Mouse (Mus musculus): Measurements from ENCODE around the gene Zfp629. TPM values are rescaled to one million over a fixed set of nuclear protein-coding genes. Genes with fewer than 3 reads are reported as not detected.
A peak's percentile ranks its signal among the peaks of the same experiment; 100 is the strongest.
"Not testable (repeated sequence)": the region's sequence is repeated elsewhere in the genome, so short reads cannot be mapped to it uniquely, and the experiment has no call there.

The Zfp629 gene
- polyA plus RNA-seq, 1 experiment from 2014 or later, result 9.8 TPM

- 71% methylated on average over 4 of the region's 4 CpGs for WGBS
- no peaks in the 10 kb centered on the region for H3K4me1 ChIP-seq (replicated peaks; ENCODE audit: control insufficient read depth, insufficient read depth, low read length)
- H3K4me2 ChIP-seq, result no peak overlapping the region
Observed at GRCm38 (mm10) chr7:127648516-127649201, 33.1 kb upstream of the Zfp629 start.

DNA sequence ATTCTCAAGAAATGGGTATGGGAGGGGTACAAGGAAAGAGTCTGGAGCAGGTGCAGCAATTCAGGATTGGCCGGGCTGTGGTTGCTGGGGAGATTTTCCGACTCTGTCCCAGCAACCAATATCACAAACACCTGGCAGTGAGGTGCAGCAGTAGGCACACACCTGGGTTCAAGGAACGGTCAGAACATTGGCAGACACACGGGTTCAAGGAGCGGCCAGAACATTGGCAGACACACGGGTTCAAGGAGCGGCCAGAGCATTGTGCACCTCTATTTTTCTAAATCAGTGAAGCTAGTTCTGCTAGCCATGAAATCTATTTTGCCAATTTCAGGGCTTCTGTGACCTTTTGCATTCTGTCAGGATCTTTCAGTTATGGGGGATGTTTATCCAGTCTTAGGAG is 32.0 kb upstream of the Zfp629 start:
- not testable (repeated sequence) for H3K27me3 ChIP-seq (replicated peaks; ENCODE audit: control insufficient read depth, insufficient read depth, low read length); H3K4me3 ChIP-seq (ENCODE audit: low read depth, low read length); H3K9ac ChIP-seq (ENCODE audit: low read depth, low read length); H3K4me2 ChIP-seq; DNase-seq (ENCODE audit: low spot score); H3K9me3 ChIP-seq (ENCODE audit: control insufficient read depth, low read length); H3K36me3 ChIP-seq (ENCODE audit: control insufficient read depth, insufficient read depth, low read length); ATAC-seq (replicated peaks; ENCODE audit: low FRiP score); H3K27ac ChIP-seq (ENCODE audit: low read depth, low read length); H3K4me1 ChIP-seq (replicated peaks; ENCODE audit: control insufficient read depth, insufficient read depth, low read length)
- WGBS, result 79% methylated on average over 7 of the region's 7 CpGs

More at GRCm38 (mm10) chr7:127648516-127649201, 33.1 kb upstream of the Zfp629 start:
- no peak overlapping the region for H3K9ac ChIP-seq (ENCODE audit: low read depth, low read length)
- no peak overlapping the region for H3K4me3 ChIP-seq (ENCODE audit: low read depth, low read length)
- H3K27me3 ChIP-seq (replicated peaks; ENCODE audit: control insufficient read depth, insufficient read depth, low read length), result no peaks in the 10 kb centered on the region
- H3K9me3 ChIP-seq (ENCODE audit: control insufficient read depth, low read length), result no peaks in the 10 kb centered on the region
- no peak for DNase-seq (ENCODE audit: low spot score)
- no peak for ATAC-seq (replicated peaks; ENCODE audit: low FRiP score)
- no peaks in the 10 kb centered on the region for H3K36me3 ChIP-seq (ENCODE audit: control insufficient read depth, insufficient read depth, low read length)
- H3K27ac ChIP-seq (ENCODE audit: low read depth, low read length), result no peak overlapping the region

GRCm38 (mm10) chr7:127646363-127646762 is 30.8 kb upstream of the Zfp629 start:
- 75% methylated on average over 4 of the region's 4 CpGs for WGBS
- Histone ChIP-seq H3K9ac (ENCODE audit: low read depth, low read length) (no peak overlapping the region), H3K4me1 (replicated peaks; ENCODE audit: control insufficient read depth, insufficient read depth, low read length) (no peaks in the 10 kb centered on the region), H3K27ac (ENCODE audit: low read depth, low read length) (no peak overlapping the region), H3K4me3 (ENCODE audit: low read depth, low read length) (no peak overlapping the region), H3K9me3 (ENCODE audit: control insufficient read depth, low read length) (no peaks in the 10 kb centered on the region), H3K36me3 (ENCODE audit: control insufficient read depth, insufficient read depth, low read length) (no peaks in the 10 kb centered on the region), H3K4me2 (no peak overlapping the region), H3K27me3 (replicated peaks; ENCODE audit: control insufficient read depth, insufficient read depth, low read length) (no peaks in the 10 kb centered on the region)
- DNase-seq (ENCODE audit: low spot score) (no peak), ATAC-seq (replicated peaks; ENCODE audit: low FRiP score) (no peak)

DNA sequence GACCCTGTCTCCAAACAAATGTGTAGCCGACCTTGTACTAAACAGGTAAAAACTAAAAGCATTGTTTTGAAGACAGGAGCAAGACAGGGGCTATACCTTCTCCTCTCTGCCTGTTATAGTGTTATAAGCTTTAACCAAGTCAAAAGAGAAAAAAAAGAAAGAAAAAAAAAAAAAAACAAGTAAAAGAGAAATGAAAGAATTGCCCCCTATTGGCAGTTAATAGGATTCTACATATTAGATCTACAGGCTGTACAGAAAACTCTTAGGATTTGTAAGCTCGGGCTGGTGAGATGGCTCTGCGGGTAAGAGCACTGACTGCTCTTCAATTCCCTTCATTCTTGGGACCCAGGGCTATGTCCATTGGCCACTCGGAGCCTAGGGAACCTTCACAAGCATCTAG is 26.7 kb upstream of the Zfp629 start:
- Histone ChIP-seq H3K27me3 (replicated peaks; ENCODE audit: control insufficient read depth, insufficient read depth, low read length) (peaks cover 9% of the 10 kb centered on the region), H3K9ac (ENCODE audit: low read depth, low read length) (no peak overlapping the region), H3K4me2 (no peak overlapping the region), H3K27ac (ENCODE audit: low read depth, low read length) (no peak overlapping the region), H3K9me3 (ENCODE audit: control insufficient read depth, low read length) (no peaks in the 10 kb centered on the region), H3K36me3 (ENCODE audit: control insufficient read depth, insufficient read depth, low read length) (no peaks in the 10 kb centered on the region), H3K4me1 (replicated peaks; ENCODE audit: control insufficient read depth, insufficient read depth, low read length) (no peaks in the 10 kb centered on the region), H3K4me3 (ENCODE audit: low read depth, low read length) (no peak overlapping the region)
- ATAC-seq (replicated peaks; ENCODE audit: low FRiP score) (no peak), DNase-seq (ENCODE audit: low spot score) (no peak)
- WGBS, result 65% methylated on average over 4 of the region's 4 CpGs

GRCm38 (mm10) chr7:127641260-127641659 is 25.7 kb upstream of the Zfp629 start:
- no peak overlapping the region for H3K9ac ChIP-seq (ENCODE audit: low read depth, low read length)
- ATAC-seq (replicated peaks; ENCODE audit: low FRiP score) (no peak), DNase-seq (ENCODE audit: low spot score) (no peak)
- no peak overlapping the region for H3K27ac ChIP-seq (ENCODE audit: low read depth, low read length)
- H3K36me3 ChIP-seq (ENCODE audit: control insufficient read depth, insufficient read depth, low read length), result no peaks in the 10 kb centered on the region
- H3K4me2 ChIP-seq, result no peak overlapping the region
- H3K9me3 ChIP-seq (ENCODE audit: control insufficient read depth, low read length), result no peaks in the 10 kb centered on the region
- no peaks in the 10 kb centered on the region for H3K4me1 ChIP-seq (replicated peaks; ENCODE audit: control insufficient read depth, insufficient read depth, low read length)
- WGBS, result 47% methylated on average over 4 of the region's 4 CpGs
- H3K27me3 ChIP-seq (replicated peaks; ENCODE audit: control insufficient read depth, insufficient read depth, low read length), result peaks cover 19% of the 10 kb centered on the region
- no peak overlapping the region for H3K4me3 ChIP-seq (ENCODE audit: low read depth, low read length)

DNA sequence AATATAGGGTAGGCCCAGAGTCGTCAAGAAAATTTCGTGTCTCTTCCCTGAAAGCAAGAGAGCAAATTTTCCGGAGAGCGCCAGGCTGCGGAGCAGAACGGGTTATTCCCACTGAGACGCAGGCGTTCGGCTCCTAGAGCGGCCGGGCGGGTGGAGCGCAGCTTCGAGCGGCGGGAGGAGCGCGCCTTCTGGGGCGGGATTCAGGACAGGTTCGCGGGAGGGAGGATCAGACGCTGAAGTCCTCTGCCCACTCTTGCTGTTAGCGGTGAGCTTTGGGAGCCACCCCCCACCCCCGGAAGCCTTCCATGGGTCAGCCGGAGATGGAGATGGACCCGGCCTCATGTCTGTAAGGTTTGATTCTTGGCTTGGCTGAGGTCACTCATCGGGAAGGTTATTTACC is 21.4 kb upstream of the Zfp629 start:
- Histone ChIP-seq H3K4me1 (replicated peaks; ENCODE audit: control insufficient read depth, insufficient read depth, low read length) (no peaks in the 10 kb centered on the region), H3K27me3 (replicated peaks; ENCODE audit: control insufficient read depth, insufficient read depth, low read length) (peaks cover 23% of the 10 kb centered on the region), H3K4me3 (ENCODE audit: low read depth, low read length) (peak overlapping the region; percentile 46), H3K4me2 (peak overlapping the region; percentile 62), H3K9ac (ENCODE audit: low read depth, low read length) (peak overlapping the region; percentile 45), H3K9me3 (ENCODE audit: control insufficient read depth, low read length) (no peaks in the 10 kb centered on the region), H3K36me3 (ENCODE audit: control insufficient read depth, insufficient read depth, low read length) (no peaks in the 10 kb centered on the region), H3K27ac (ENCODE audit: low read depth, low read length) (no peak overlapping the region)
- WGBS, result 2% methylated on average over 27 of the region's 27 CpGs
- ATAC-seq (replicated peaks; ENCODE audit: low FRiP score) (no peak; the same call in 1 of the 2 replicates), DNase-seq (ENCODE audit: low spot score) (peak; percentile 61)

DNA sequence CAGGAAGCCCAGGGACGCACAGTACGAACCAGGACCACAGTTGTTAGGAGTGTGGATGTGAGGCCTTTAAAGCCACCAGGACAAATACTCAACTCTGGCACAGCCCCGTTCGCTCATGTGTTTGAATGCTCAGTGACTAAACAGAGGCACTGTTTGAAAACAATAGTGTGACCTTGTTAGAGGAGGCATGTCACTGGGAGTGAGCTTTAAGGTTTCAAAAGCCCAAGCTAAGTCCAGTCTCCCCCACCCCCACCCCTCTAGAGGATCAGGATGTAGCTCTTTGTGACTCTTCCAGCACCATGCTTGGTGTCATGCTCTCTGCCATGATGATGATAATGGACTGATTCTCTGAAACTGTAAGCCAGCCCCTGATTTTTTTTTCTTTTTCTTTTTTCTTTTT is 15.8 kb upstream of the Zfp629 start:
- ATAC-seq (replicated peaks; ENCODE audit: low FRiP score) (no peak), DNase-seq (ENCODE audit: low spot score) (no peak)
- H3K4me2 ChIP-seq, result no peak overlapping the region
- no peak overlapping the region for H3K4me3 ChIP-seq (ENCODE audit: low read depth, low read length)
- H3K27ac ChIP-seq (ENCODE audit: low read depth, low read length), result no peak overlapping the region
- peaks cover 5% of the 10 kb centered on the region; the same call in 1 of the 2 replicates for H3K4me1 ChIP-seq (replicated peaks; ENCODE audit: control insufficient read depth, insufficient read depth, low read length)
- H3K27me3 ChIP-seq (replicated peaks; ENCODE audit: control insufficient read depth, insufficient read depth, low read length), result peaks cover 6% of the 10 kb centered on the region
- WGBS, result 88% methylated on average over 4 of the region's 4 CpGs
- H3K9me3 ChIP-seq (ENCODE audit: control insufficient read depth, low read length), result no peaks in the 10 kb centered on the region
- no peak overlapping the region for H3K9ac ChIP-seq (ENCODE audit: low read depth, low read length)
- no peaks in the 10 kb centered on the region for H3K36me3 ChIP-seq (ENCODE audit: control insufficient read depth, insufficient read depth, low read length)

- Histone ChIP-seq H3K9me3 (ENCODE audit: control insufficient read depth, low read length) (no peaks in the 10 kb centered on the region), H3K27me3 (replicated peaks; ENCODE audit: control insufficient read depth, insufficient read depth, low read length) (no peaks in the 10 kb centered on the region), H3K4me1 (replicated peaks; ENCODE audit: control insufficient read depth, insufficient read depth, low read length) (peaks cover 10% of the 10 kb centered on the region), H3K4me3 (ENCODE audit: low read depth, low read length) (no peak overlapping the region), H3K9ac (ENCODE audit: low read depth, low read length) (no peak overlapping the region), H3K27ac (ENCODE audit: low read depth, low read length) (no peak overlapping the region), H3K36me3 (ENCODE audit: control insufficient read depth, insufficient read depth, low read length) (no peaks in the 10 kb centered on the region), H3K4me2 (no peak overlapping the region)
- ATAC-seq (replicated peaks; ENCODE audit: low FRiP score) (no peak), DNase-seq (ENCODE audit: low spot score) (no peak)
- WGBS, result 79% methylated on average over 5 of the region's 5 CpGs
Observed at GRCm38 (mm10) chr7:127628646-127629045, 13.0 kb upstream of the Zfp629 start.

- WGBS, result 42% methylated on average over 4 of the region's 4 CpGs
- Histone ChIP-seq H3K9ac (ENCODE audit: low read depth, low read length) (no peak overlapping the region), H3K27me3 (replicated peaks; ENCODE audit: control insufficient read depth, insufficient read depth, low read length) (no peaks in the 10 kb centered on the region), H3K4me1 (replicated peaks; ENCODE audit: control insufficient read depth, insufficient read depth, low read length) (peaks cover 10% of the 10 kb centered on the region), H3K27ac (ENCODE audit: low read depth, low read length) (no peak overlapping the region), H3K9me3 (ENCODE audit: control insufficient read depth, low read length) (no peaks in the 10 kb centered on the region), H3K4me2 (peak overlapping the region; percentile 12; the same call in 1 of the 2 replicates), H3K36me3 (ENCODE audit: control insufficient read depth, insufficient read depth, low read length) (no peaks in the 10 kb centered on the region), H3K4me3 (ENCODE audit: low read depth, low read length) (no peak overlapping the region)
- DNase-seq (ENCODE audit: low spot score) (no peak), ATAC-seq (replicated peaks; ENCODE audit: low FRiP score) (peak; percentile 100)
Observed at GRCm38 (mm10) chr7:127626471-127626870, 10.9 kb upstream of the Zfp629 start.
